Mouse (Mus musculus) embryonic fibroblast, embryonic 13.5 days (primary cell): ENCODE measurements around the gene Elp1.
A peak's percentile ranks its signal among the peaks of the same experiment; 100 is the strongest.

Source experiments
- CTCF ChIP-seq: IDR thresholded peaks from 2 replicates; pipeline ENCODE4 v1.5.1; 2011; ENCODE audit warnings: mild to moderate bottlenecking, control low read depth, low read length, moderate library complexity, borderline replicate concordance; ENCODE audit not compliant: insufficient read depth
- POLR2A ChIP-seq: IDR thresholded peaks from 2 replicates; pipeline ENCODE4 v1.6.1; 2011; ENCODE audit warnings: low read depth, mild to moderate bottlenecking, control low read depth, low read length, moderate library complexity

GRCm38 (mm10) chr4:56843963-56844362 is 41.8 kb upstream of the Elp1 start:
- TF ChIP-seq POLR2A, result no peak
- TF ChIP-seq CTCF, result 0 out of 2 replicates have a peak, but pooled peaks have one; percentile 10
